Mouse (Mus musculus) frontal cortex, adult (tissue): ENCODE measurements at regions not wholly inside any gene's neighbourhood (a gene's known extent, or its start where the extent isn't known, plus 50 kb on each side); places are given as distances from the start of the nearest gene placed in this dataset.
A peak's percentile ranks its signal among the peaks of the same experiment; 100 is the strongest.
"Not testable (repeated sequence)": the region's sequence is repeated elsewhere in the genome, so short reads cannot be mapped to it uniquely, and the experiment has no call there.

Experiments
- ATAC-seq: cut with Nextera tagmentation; 2 replicates; pipeline ENCODE4 v1.9.2; 2017; ENCODE audit warnings: mild to moderate bottlenecking, moderate library complexity, mixed read lengths; ENCODE audit not compliant: low TSS enrichment

GRCm38 (mm10) chr4:35347609-35348008 is 121.6 kb upstream of the C9orf72 start:
- no peak for ATAC-seq

- ATAC-seq = no peak
Measured at GRCm38 (mm10) chr4:35343751-35344150, 117.8 kb upstream of the C9orf72 start.

- ATAC-seq = no peak
Measured at GRCm38 (mm10) chr4:35331161-35331560, 105.2 kb upstream of the C9orf72 start.

GRCm38 (mm10) chr4:35325300-35325699 is 99.3 kb upstream of the C9orf72 start:
- no peak for ATAC-seq

GRCm38 (mm10) chr4:35322432-35323173 is 96.6 kb upstream of the C9orf72 start:
- no peak for ATAC-seq

- no peak for ATAC-seq
Measured at GRCm38 (mm10) chr4:35310396-35310977, 84.5 kb upstream of the C9orf72 start.

GRCm38 (mm10) chr4:35308221-35308620 is 82.2 kb upstream of the C9orf72 start:
- ATAC-seq = no peak

- ATAC-seq = no peak
Measured at GRCm38 (mm10) chr4:35305210-35305609, 79.2 kb upstream of the C9orf72 start.

GRCm38 (mm10) chr4:35300848-35301247 is 74.9 kb upstream of the C9orf72 start:
- ATAC-seq = 0 out of 2 replicates have a peak, but pooled peaks have one; percentile 41

- ATAC-seq = not testable (repeated sequence)
Measured at GRCm38 (mm10) chr4:35300374-35300773, 74.4 kb upstream of the C9orf72 start.

GRCm38 (mm10) chr4:35284611-35285010 is 58.6 kb upstream of the C9orf72 start:
- ATAC-seq = no peak
